Mouse (Mus musculus) spleen, postnatal 14 days (tissue): Measurements from ENCODE around the gene Acsm5.
"Not testable (repeated sequence)": the region's sequence is repeated elsewhere in the genome, so short reads cannot be mapped to it uniquely, and the experiment has no call there.

ENCODE experiments used
- DNase-seq, 2 experiments: peaks; one replicate each; pipeline ENCODE4 v3.0.0; 2021 to 2022; ENCODE audit warnings: low spot score in 2 of 2

Gene Acsm5

DNA sequence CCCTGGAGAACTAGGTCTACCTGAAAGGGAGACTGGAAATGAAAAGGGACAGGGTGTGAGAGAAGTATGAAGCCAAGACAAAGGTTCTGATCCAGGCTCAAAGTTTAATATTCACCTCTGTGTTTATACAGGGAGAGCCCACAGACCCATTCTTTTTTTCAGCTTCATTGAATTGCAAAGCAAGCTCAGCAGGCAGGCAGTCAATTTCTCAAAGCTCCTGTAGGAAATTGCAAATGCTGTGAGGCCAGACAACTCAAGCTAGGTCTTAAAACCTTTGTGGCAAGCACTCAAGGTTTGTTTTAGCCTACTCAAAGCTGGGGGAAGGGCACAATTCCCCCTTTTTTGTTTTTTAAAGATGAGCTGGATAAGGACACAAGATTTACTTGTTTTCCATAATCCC is 26.3 kb downstream of the Acsm5 start:
- DNase-seq, result no peak

DNA sequence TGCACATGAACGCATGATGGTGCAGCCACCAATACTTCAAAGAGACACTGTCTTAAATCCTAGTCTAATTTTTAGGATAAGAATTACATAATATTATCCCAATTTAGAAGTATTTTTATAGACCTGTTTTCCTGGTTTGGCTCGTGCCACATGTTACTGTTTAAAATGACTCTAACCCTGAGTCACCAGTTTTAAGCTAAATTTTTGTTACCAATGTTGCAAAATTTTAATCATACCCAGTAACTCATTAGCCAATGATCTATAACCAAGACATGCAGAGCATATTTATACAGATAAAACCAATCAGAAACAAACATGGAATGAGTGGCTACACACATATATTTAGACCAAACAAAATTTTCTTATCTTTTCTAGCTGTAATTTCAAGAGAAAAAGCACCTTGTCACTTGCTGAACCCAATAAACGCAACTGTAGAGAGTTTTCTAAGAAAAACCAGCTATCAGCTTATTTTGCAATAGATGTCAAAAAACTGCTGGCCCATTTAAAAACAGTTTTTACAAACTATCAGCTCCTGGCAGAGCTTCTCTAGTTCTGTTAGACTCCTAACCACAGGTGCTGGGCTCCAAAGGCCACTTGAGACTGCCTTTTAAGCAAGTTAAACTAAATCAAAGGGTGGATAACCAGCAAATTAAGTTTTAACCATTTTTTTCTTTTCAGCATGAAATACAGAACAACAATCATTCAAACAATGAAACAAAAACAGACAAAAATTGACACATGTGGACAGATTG is 31.4 kb downstream of the Acsm5 start:
- DNase-seq, result no peak

DNA sequence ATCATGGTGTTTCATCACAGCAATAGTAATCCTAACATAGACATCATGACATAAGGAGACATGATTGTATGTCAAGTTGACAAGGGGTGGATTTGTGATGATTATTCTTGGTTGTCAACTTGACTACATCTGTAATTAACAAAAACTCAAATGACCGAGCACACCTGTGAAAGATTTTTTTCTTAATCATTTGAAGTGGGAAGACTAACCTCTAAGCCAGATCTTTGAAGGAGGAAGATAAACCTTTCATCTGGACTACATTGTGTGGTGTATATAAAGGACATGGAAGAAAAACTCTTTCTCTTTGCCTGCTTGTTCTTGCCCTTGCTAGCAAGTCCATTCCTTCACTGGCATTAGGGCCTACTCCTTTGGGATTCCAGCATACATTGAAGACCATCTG is 34.8 kb downstream of the Acsm5 start, which contains the start of gene Acsm2:
Gene Acsm2 (plus strand): TSS at position 301 of the 400 bp plus-strand sequence.
- no peak for DNase-seq

DNA sequence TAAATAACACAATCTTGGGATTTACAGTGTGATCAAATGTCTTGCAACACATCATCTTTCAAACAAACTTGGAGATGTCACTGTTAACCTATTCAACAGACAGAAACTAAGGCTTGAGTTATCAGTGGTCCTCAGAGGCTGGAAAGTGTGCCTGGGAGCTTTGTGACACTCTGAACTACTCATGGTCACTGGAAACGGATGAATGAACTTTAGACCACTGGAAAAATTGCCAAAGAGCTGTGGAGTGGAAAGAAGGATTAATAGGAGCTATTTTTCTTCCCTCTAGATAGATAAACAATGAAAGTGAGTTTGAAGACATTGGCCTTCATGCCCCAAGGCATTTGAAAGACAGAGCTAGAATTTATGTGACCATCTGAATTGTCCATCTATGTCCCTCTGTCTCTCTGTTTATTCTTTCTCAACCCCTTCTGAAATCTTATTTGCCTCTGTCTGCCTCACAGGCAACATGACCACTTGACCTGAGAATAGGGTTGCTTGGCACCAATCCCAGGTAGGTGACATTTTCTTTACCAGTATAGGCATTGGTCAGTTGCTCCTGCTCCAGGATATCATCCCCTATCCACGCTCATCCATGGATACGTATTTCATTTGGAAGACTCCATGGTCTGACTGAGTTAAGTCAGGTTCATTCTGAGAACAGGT is 40.7 kb downstream of the Acsm5 start:
- DNase-seq, result no peak

- DNase-seq, result no peak
These were observed 41.2 kb downstream of the Acsm5 start for GRCm38 (mm10) chr7:119560452-119560835.

- no peak for DNase-seq
These were observed 42.2 kb downstream of the Acsm5 start for GRCm38 (mm10) chr7:119561441-119561840.

GRCm38 (mm10) chr7:119562476-119562875 is 43.2 kb downstream of the Acsm5 start:
- DNase-seq, result not testable (repeated sequence)

DNA sequence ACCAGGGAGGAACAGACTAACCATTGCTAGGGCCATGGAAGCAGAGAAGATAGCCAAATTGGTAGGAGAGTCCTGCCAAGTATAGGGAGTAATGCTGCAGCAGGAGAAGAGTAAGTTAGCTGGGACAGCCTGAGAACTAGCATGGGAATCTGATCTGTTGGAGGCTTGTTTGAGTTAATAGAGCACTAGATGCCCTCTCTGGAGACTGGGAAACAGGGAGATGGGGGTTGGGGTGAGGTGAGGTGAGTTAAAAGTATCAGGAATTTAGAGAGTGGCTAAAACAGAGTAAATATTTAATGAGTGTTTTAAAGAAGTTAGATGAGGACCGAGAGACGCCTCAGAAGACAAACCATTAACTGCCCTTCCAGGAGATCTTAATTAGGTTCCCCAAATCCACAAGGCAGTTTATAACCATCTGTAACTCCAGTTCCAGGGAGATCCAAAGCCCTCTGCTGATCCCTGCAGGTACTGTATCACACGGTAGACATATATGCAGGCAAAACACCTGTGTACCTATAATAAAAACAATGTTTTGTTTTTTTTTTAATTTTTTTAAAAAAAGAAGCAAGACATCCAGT is 75.4 kb downstream of the Acsm5 start:
- DNase-seq, result no peak
